Mouse (Mus musculus) lung, adult 2 months (tissue): ENCODE measurements at regions not wholly inside any gene's neighbourhood (a gene's known extent, or its start where the extent isn't known, plus 50 kb on each side); places are given as distances from the start of the nearest gene placed in this dataset.

ENCODE experiments used
- DNase-seq: peaks from one replicate; pipeline ENCODE4 v3.0.0; 2022
- H3K4me1 ChIP-seq: fragments of 200-500 bp; 2 replicates; pipeline ENCODE4 v1.6.1; 2011; ENCODE audit warnings: low read length; ENCODE audit not compliant: control insufficient read depth, insufficient read depth
- H3K4me3 ChIP-seq: fragments of 200-500 bp; replicated peaks from 2 replicates; pipeline ENCODE3; 2011; ENCODE audit warnings: low read depth, mild to moderate bottlenecking, control low read depth, low read length; ENCODE audit errors: extremely low read depth
- CTCF ChIP-seq: fragments of 200-500 bp; IDR thresholded peaks from 2 replicates; pipeline ENCODE4 v1.5.1; 2011; ENCODE audit warnings: mild to moderate bottlenecking, low read length, control low read depth; ENCODE audit not compliant: insufficient read depth
- POLR2A ChIP-seq: fragments of 200-500 bp; IDR thresholded peaks from 2 replicates; pipeline ENCODE4 v1.6.1; 2011; ENCODE audit warnings: low read depth, mild to moderate bottlenecking, control low read depth, low read length, borderline replicate concordance; ENCODE audit errors: extremely low read depth
- WGBS: fragments of 180-500 bp; shearing (Covaris S2); methylation state at CpG from one replicate; pipeline ENCODE4 v1.1.7; 2018; 5-methylcytosine and 5-hydroxymethylcytosine counted together

DNA sequence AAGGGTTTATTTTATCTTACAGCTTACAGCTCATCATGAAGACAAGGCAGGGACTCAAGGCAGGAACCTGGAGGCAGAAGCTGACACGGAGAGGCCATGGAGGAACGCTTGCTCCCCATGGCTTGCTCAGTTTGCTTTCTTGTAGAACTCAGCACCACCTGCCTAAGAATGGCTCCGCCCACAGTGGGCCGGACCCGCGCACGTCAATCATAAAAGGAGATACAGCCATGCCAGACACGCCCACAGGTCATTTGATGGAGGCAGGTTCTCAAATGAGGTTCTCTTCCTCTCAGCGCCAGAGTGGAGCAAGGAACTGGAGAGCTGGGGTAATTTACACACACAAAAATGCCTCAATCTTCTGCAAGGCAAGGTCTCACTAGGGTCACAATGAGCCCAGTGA is 78.0 kb upstream of the 1700021F07Rik start:
- WGBS = 82% methylated on average over 9 of the region's 9 CpGs
- H3K4me3 ChIP-seq = no peak overlapping the region
- H3K4me1 ChIP-seq = no peaks in the 10 kb centered on the region; the same call in 1 of the 2 replicates
- TF ChIP-seq CTCF = no peak
- TF ChIP-seq POLR2A = no peak
- DNase-seq = no peak

- no peak for DNase-seq
- WGBS = 84% methylated on average over 3 of the region's 3 CpGs
- H3K4me1 ChIP-seq = no peaks in the 10 kb centered on the region; the same call in 1 of the 2 replicates
- TF ChIP-seq CTCF = no peak
- H3K4me3 ChIP-seq = no peak overlapping the region
These were observed 77.3 kb upstream of the 1700021F07Rik start for GRCm38 (mm10) chr2:173445039-173445438.

GRCm38 (mm10) chr2:173448546-173449187 is 73.7 kb upstream of the 1700021F07Rik start:
- no peak for DNase-seq
- Histone ChIP-seq H3K4me3 (no peak overlapping the region), H3K4me1 (no peaks in the 10 kb centered on the region; the same call in 1 of the 2 replicates)
- WGBS = 66% methylated on average over 11 of the region's 11 CpGs
- TF ChIP-seq POLR2A = no peak
- TF ChIP-seq CTCF = no peak

GRCm38 (mm10) chr2:173449198-173449597 is 73.2 kb upstream of the 1700021F07Rik start:
- 56% methylated on average over 5 of the region's 5 CpGs for WGBS
- TF ChIP-seq CTCF = no peak
- TF ChIP-seq POLR2A = no peak
- DNase-seq = no peak
- no peaks in the 10 kb centered on the region; the same call in 1 of the 2 replicates for H3K4me1 ChIP-seq
- no peak overlapping the region for H3K4me3 ChIP-seq

GRCm38 (mm10) chr2:173451993-173452481 is 70.3 kb upstream of the 1700021F07Rik start:
- WGBS = 41% methylated on average over 15 of the region's 15 CpGs
- Histone ChIP-seq H3K4me3 (no peak overlapping the region), H3K4me1 (no peaks in the 10 kb centered on the region; the same call in 1 of the 2 replicates)
- DNase-seq = no peak
- no peak for TF ChIP-seq POLR2A
- TF ChIP-seq CTCF = no peak

DNA sequence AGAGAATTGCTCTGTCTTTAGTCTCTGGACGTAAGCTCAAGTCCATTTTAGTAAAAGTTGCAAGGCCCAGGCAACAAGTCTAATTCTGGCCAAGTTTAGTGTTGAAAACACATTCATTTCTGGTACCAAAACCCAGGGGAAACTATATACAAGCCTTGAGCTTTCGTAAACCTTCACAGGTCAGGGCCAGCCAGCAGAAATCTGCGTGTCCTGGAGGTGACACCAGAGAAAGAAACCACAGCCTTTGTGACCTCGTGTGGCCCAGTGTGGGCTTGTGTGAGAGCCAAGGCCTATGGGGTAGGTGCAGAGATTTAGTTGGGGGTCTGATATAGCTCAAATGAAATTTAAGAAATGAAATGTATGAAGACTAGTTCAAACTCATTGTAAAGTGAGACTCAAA is 69.6 kb upstream of the 1700021F07Rik start:
- Histone ChIP-seq H3K4me1 (no peaks in the 10 kb centered on the region; the same call in 1 of the 2 replicates), H3K4me3 (no peak overlapping the region)
- DNase-seq = no peak
- no peak for TF ChIP-seq POLR2A
- no peak for TF ChIP-seq CTCF
- 72% methylated on average over 4 of the region's 4 CpGs for WGBS

DNA sequence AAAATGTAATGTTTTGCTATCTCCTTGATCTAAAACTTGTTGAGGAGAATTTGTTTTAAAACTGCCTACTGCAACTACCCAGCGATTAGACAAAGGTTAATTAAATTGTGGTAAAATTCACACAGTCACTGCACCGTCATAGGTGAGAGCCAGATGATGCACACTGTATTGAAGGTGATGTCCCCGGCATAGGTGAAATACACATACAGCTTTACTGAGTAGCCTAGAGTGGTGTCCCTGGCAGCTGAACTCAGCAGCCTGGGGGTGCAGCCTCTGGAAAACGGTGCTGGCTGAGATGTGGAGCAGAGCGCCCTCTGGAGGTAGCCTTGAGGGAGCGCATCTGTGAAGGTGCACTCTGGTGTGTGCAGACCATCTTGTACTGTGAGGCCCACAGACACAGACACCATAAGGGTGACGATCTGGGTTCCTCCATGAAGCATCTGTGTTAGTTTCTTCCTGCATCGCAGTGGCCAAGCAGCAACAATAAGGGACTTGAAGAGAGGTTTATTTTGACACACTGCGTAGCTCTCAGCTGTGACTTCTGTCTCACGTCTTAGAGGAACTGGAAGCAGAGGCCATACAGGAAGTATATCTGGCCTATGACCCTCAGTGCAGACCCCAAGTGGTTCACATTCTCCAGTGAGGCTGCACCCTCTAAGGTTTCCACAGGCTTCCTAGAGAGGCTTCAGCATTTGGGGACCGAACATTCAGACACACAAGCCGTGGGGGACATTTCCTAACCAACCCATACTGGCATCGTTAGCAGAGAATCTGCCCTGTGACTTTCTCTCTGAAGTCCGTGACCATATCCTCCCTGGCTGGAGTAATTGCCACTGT is 68.6 kb upstream of the 1700021F07Rik start:
- Histone ChIP-seq H3K4me3 (no peak overlapping the region), H3K4me1 (no peaks in the 10 kb centered on the region)
- TF ChIP-seq POLR2A = no peak
- TF ChIP-seq CTCF = peak; percentile 86
- DNase-seq = peak; percentile 44
- 68% methylated on average over 14 of the region's 14 CpGs for WGBS

DNA sequence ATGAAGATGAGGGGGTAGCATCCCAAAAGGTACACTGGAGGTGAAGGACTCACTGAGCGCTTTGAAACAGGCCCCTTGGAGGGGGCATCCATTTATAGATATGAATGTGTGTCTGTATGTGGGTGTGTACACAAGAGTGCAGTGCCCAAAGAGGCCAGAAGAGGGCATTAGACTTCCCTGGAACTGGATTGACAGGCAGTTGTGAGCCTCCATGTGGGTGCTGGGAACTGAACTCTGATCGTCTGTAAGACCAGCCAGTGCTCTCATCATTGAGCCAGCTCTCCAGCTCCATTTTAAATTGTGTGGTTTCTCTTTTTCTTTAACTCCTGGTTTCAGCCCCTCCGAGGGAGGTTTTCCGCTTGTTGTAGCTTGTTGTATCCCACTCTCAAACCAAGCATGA is 67.6 kb upstream of the 1700021F07Rik start:
- no peak for DNase-seq
- TF ChIP-seq POLR2A (no peak), CTCF (no peak)
- H3K4me1 ChIP-seq = no peaks in the 10 kb centered on the region
- no peak overlapping the region for H3K4me3 ChIP-seq
- 95% methylated on average over 4 of the region's 4 CpGs for WGBS

DNA sequence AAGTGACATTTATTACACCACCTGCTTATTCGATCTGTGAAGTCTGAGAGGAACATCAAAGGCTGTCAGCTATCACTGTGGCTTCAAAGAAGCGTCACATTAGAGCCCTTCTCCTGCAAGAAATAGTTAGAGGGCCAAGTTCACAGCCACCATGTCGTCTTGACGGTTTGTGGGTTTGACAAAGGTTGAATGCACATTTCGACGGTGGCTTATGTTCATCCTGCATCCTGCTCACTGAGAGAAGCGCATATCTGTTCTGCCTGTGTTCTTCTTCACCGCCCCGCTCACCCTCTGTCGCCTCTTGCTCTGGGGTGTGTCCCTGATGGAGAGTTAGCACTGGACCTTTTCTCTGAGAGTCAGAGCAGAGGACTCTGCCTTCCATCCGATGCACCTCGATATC is 67.2 kb upstream of the 1700021F07Rik start:
- Histone ChIP-seq H3K4me1 (no peaks in the 10 kb centered on the region), H3K4me3 (no peak overlapping the region)
- DNase-seq = no peak
- WGBS = 88% methylated on average over 12 of the region's 12 CpGs
- no peak for TF ChIP-seq CTCF
- TF ChIP-seq POLR2A = no peak
